Mouse (Mus musculus): Measurements from ENCODE around the gene Gm13420.

DNA sequence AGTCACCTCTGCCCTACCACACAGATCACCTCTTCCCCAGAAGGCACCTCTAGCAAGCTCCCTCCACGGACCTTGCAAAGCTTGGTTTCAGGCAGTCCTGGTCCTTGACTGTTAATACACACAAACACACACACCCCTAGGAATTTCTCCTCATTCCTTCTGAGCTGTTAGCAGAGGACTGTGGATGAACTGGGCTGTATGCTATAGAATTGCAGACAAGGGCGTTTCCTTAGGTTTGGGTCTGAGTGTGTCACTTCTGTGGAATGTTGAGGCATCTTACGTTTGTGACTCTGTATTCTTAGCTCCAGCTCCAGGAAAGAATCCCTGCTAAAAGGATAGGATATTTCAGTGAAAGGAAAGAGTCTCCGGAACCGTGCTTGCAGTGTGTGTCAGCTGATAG lies 39.6 kb downstream of the Gm13420 start:
- no peak for TF ChIP-seq CTCF (IDR thresholded peaks at IDR 0.05; ENCODE audit: low read depth, low read length)
- TF ChIP-seq POLR2A (IDR thresholded peaks at IDR 0.05; ENCODE audit: borderline replicate concordance, low read depth, low read length), result no peak

Data from bone marrow macrophage, adult 2 months (primary cell).